Mouse (Mus musculus): ENCODE data around the gene Fam184a. TPM values are rescaled to one million over a fixed set of nuclear protein-coding genes. Genes with fewer than 3 reads are reported as not detected.
"Not testable (repeated sequence)": the region's sequence is repeated elsewhere in the genome, so short reads cannot be mapped to it uniquely, and the experiment has no call there.

The Fam184a gene
- polyA plus RNA-seq, 1 experiment from 2014 or later: 0.46 TPM

GRCm38 (mm10) chr10:53688952-53689584 is 61.9 kb downstream of the Fam184a start:
- Histone ChIP-seq H3K27ac (no peak overlapping the region), H3K9ac (no peak overlapping the region), H3K27me3 (no peaks in the 10 kb centered on the region), H3K36me3 (no peaks in the 10 kb centered on the region), H3K4me2 (no peak overlapping the region), H3K4me3 (replicated peaks) (no peak overlapping the region), H3K9me3 (replicated peaks) (no peaks in the 10 kb centered on the region), H3K4me1 (replicated peaks) (no peaks in the 10 kb centered on the region)
- WGBS (ENCODE audit: insufficient replicate concordance): 65% methylated on average over 4 of the region's 4 CpGs
- DNase-seq (no peak), ATAC-seq (ENCODE audit: low read depth) (no peak)

GRCm38 (mm10) chr10:53688533-53688932 is 62.4 kb downstream of the Fam184a start:
- ATAC-seq (ENCODE audit: low read depth) (no peak), DNase-seq (no peak)
- Histone ChIP-seq H3K4me3 (replicated peaks) (no peak overlapping the region), H3K4me1 (replicated peaks) (no peaks in the 10 kb centered on the region), H3K4me2 (no peak overlapping the region), H3K27ac (no peak overlapping the region), H3K36me3 (no peaks in the 10 kb centered on the region), H3K9ac (no peak overlapping the region), H3K27me3 (no peaks in the 10 kb centered on the region), H3K9me3 (replicated peaks) (no peaks in the 10 kb centered on the region)
- WGBS (ENCODE audit: insufficient replicate concordance): 74% methylated on average over 1 of the region's 1 CpGs

- no peak overlapping the region for H3K9ac ChIP-seq
- WGBS (ENCODE audit: insufficient replicate concordance): 33% methylated on average over 5 of the region's 5 CpGs
- no peak overlapping the region for H3K27ac ChIP-seq
- no peak for DNase-seq
- H3K4me3 ChIP-seq (replicated peaks): no peak overlapping the region
- H3K27me3 ChIP-seq: no peaks in the 10 kb centered on the region
- H3K36me3 ChIP-seq: no peaks in the 10 kb centered on the region
- no peak overlapping the region for H3K4me2 ChIP-seq
- ATAC-seq (ENCODE audit: low read depth): no peak
- H3K4me1 ChIP-seq (replicated peaks): no peaks in the 10 kb centered on the region
- H3K9me3 ChIP-seq (replicated peaks): no peaks in the 10 kb centered on the region
Measured at GRCm38 (mm10) chr10:53687888-53688287, 63.0 kb downstream of the Fam184a start.

- H3K27me3 ChIP-seq: no peaks in the 10 kb centered on the region
- no peak overlapping the region for H3K4me3 ChIP-seq (replicated peaks)
- H3K4me1 ChIP-seq (replicated peaks): no peaks in the 10 kb centered on the region
- no peak for ATAC-seq (ENCODE audit: low read depth)
- no peaks in the 10 kb centered on the region for H3K9me3 ChIP-seq (replicated peaks)
- H3K9ac ChIP-seq: no peak overlapping the region
- 28% methylated on average over 3 of the region's 3 CpGs for WGBS (ENCODE audit: insufficient replicate concordance)
- no peaks in the 10 kb centered on the region for H3K36me3 ChIP-seq
- no peak for DNase-seq
- no peak overlapping the region for H3K27ac ChIP-seq
- H3K4me2 ChIP-seq: no peak overlapping the region
Measured at GRCm38 (mm10) chr10:53685806-53686205, 65.1 kb downstream of the Fam184a start.

- ATAC-seq (ENCODE audit: low read depth): no peak
- Histone ChIP-seq H3K4me3 (replicated peaks) (no peak overlapping the region), H3K27me3 (no peaks in the 10 kb centered on the region), H3K4me2 (no peak overlapping the region), H3K36me3 (no peaks in the 10 kb centered on the region), H3K27ac (no peak overlapping the region), H3K9ac (no peak overlapping the region), H3K4me1 (replicated peaks) (no peaks in the 10 kb centered on the region), H3K9me3 (replicated peaks) (no peaks in the 10 kb centered on the region)
- DNase-seq: no peak
- WGBS (ENCODE audit: insufficient replicate concordance): 63% methylated on average over 5 of the region's 5 CpGs
Measured at GRCm38 (mm10) chr10:53683226-53683625, 67.7 kb downstream of the Fam184a start.

- H3K36me3 ChIP-seq: no peaks in the 10 kb centered on the region
- WGBS (ENCODE audit: insufficient replicate concordance): 58% methylated on average over 6 of the region's 6 CpGs
Measured at GRCm38 (mm10) chr10:53679690-53680557, 71.0 kb downstream of the Fam184a start.

GRCm38 (mm10) chr10:53661788-53662187 is 89.1 kb downstream of the Fam184a start:
- WGBS (ENCODE audit: insufficient replicate concordance): 68% methylated on average over 4 of the region's 4 CpGs

More at GRCm38 (mm10) chr10:53679690-53680557, 71.0 kb downstream of the Fam184a start:
- H3K4me3 ChIP-seq (replicated peaks): no peak overlapping the region
- H3K9me3 ChIP-seq (replicated peaks): no peaks in the 10 kb centered on the region
- H3K27me3 ChIP-seq: no peaks in the 10 kb centered on the region
- no peak overlapping the region for H3K4me2 ChIP-seq
- no peaks in the 10 kb centered on the region for H3K4me1 ChIP-seq (replicated peaks)
- no peak for ATAC-seq (ENCODE audit: low read depth)
- H3K9ac ChIP-seq: no peak overlapping the region
- no peak for DNase-seq
- no peak overlapping the region for H3K27ac ChIP-seq

GRCm38 (mm10) chr10:53654239-53654638 is 96.7 kb downstream of the Fam184a start:
- not testable (repeated sequence) for H3K36me3 ChIP-seq; H3K27ac ChIP-seq; H3K27me3 ChIP-seq; H3K4me3 ChIP-seq (replicated peaks); H3K9me3 ChIP-seq (replicated peaks); H3K4me2 ChIP-seq; DNase-seq; H3K9ac ChIP-seq; ATAC-seq (ENCODE audit: low read depth); H3K4me1 ChIP-seq (replicated peaks)
- 53% methylated on average over 5 of the region's 5 CpGs for WGBS (ENCODE audit: insufficient replicate concordance)

More at GRCm38 (mm10) chr10:53661788-53662187, 89.1 kb downstream of the Fam184a start:
- Histone ChIP-seq H3K4me2 (no peak overlapping the region), H3K36me3 (no peaks in the 10 kb centered on the region), H3K9me3 (replicated peaks) (no peaks in the 10 kb centered on the region), H3K27me3 (no peaks in the 10 kb centered on the region), H3K4me1 (replicated peaks) (no peaks in the 10 kb centered on the region), H3K27ac (no peak overlapping the region), H3K9ac (no peak overlapping the region), H3K4me3 (replicated peaks) (no peak overlapping the region)
- no peak for ATAC-seq (ENCODE audit: low read depth)
- no peak for DNase-seq

GRCm38 (mm10) chr10:53650683-53651082 is 100.2 kb downstream of the Fam184a start:
- H3K36me3 ChIP-seq: no peaks in the 10 kb centered on the region
- no peak for ATAC-seq (ENCODE audit: low read depth)
- WGBS (ENCODE audit: insufficient replicate concordance): 54% methylated on average over 2 of the region's 2 CpGs

GRCm38 (mm10) chr10:53641507-53641906 is 109.4 kb downstream of the Fam184a start:
- H3K9ac ChIP-seq: no peak overlapping the region
- H3K4me1 ChIP-seq (replicated peaks): no peaks in the 10 kb centered on the region
- H3K9me3 ChIP-seq (replicated peaks): no peaks in the 10 kb centered on the region
- no peak overlapping the region for H3K27ac ChIP-seq
- no peak overlapping the region for H3K4me3 ChIP-seq (replicated peaks)
- ATAC-seq (ENCODE audit: low read depth): no peak
- no peaks in the 10 kb centered on the region for H3K27me3 ChIP-seq
- DNase-seq: no peak
- no peak overlapping the region for H3K4me2 ChIP-seq
- no peaks in the 10 kb centered on the region for H3K36me3 ChIP-seq

More at GRCm38 (mm10) chr10:53650683-53651082, 100.2 kb downstream of the Fam184a start:
- Histone ChIP-seq H3K27ac (no peak overlapping the region), H3K9me3 (replicated peaks) (no peaks in the 10 kb centered on the region), H3K4me1 (replicated peaks) (no peaks in the 10 kb centered on the region), H3K27me3 (no peaks in the 10 kb centered on the region), H3K4me3 (replicated peaks) (no peak overlapping the region), H3K9ac (no peak overlapping the region), H3K4me2 (no peak overlapping the region)
- DNase-seq: no peak

- no peaks in the 10 kb centered on the region for H3K36me3 ChIP-seq
- DNase-seq: no peak
- no peak overlapping the region for H3K9ac ChIP-seq
- peaks cover 4% of the 10 kb centered on the region; the same call in 1 of the 2 replicates for H3K4me1 ChIP-seq (replicated peaks)
- no peaks in the 10 kb centered on the region for H3K9me3 ChIP-seq (replicated peaks)
- no peak overlapping the region for H3K4me3 ChIP-seq (replicated peaks)
- 28% methylated on average over 13 of the region's 13 CpGs for WGBS (ENCODE audit: insufficient replicate concordance)
- no peaks in the 10 kb centered on the region for H3K27me3 ChIP-seq
- ATAC-seq (ENCODE audit: low read depth): no peak
- no peak overlapping the region for H3K4me2 ChIP-seq
- no peak overlapping the region for H3K27ac ChIP-seq
Measured at GRCm38 (mm10) chr10:53635246-53635971, 115.5 kb downstream of the Fam184a start.

All from liver, embryonic 13.5 days (tissue).